ENCODE assay signal across 14 mouse cellular contexts in genomic region chr16:73367926-73368325, GRCm38 (mm10).
DNase-seq lines count a peak whose midpoint lies in the region; ATAC-seq and TF ChIP-seq lines count a peak whose summit lies in the region.
"Had no signal": no experiment of that assay in that cellular context is flagged by ENCODE, and none has a peak within 500 bp of the region (broad histone marks: within the 10 kb centered on the region; RNA-seq: fewer than 3 reads in every experiment).

No protein-coding gene starts in this region.

- H3K27me3 ChIP-seq in forebrain, embryonic 16.5 days (replicated peaks; ENCODE audit: control insufficient read depth, insufficient read depth, low read length), result no peaks in the 10 kb centered on the region
- no peaks in the 10 kb centered on the region for H3K27me3 ChIP-seq in forebrain, embryonic 14.5 days (replicated peaks; ENCODE audit: control insufficient read depth, insufficient read depth, low read length)
- H3K27me3 ChIP-seq in hindbrain, postnatal 0 days (ENCODE audit: insufficient read depth, low read length), result no peaks in the 10 kb centered on the region
- no peaks in the 10 kb centered on the region for H3K27me3 ChIP-seq in hindbrain, embryonic 12.5 days
- H3K27me3 ChIP-seq in lung, postnatal 0 days (replicated peaks; ENCODE audit: insufficient read depth, low read length), result no peaks in the 10 kb centered on the region
- H3K27me3 ChIP-seq in stomach, embryonic 16.5 days (ENCODE audit: control insufficient read depth, insufficient read depth, low read length), result no peaks in the 10 kb centered on the region

- H3K9ac ChIP-seq in forebrain, embryonic 16.5 days (replicated peaks; ENCODE audit: low read depth, low read length), result no peak overlapping the region
- no peak overlapping the region for H3K9ac ChIP-seq in forebrain, embryonic 14.5 days (ENCODE audit: low read length)
- no peak overlapping the region for H3K9ac ChIP-seq in hindbrain, postnatal 0 days (replicated peaks; ENCODE audit: low read length)
- no peak overlapping the region for H3K9ac ChIP-seq in hindbrain, embryonic 12.5 days
- no peak overlapping the region for H3K9ac ChIP-seq in lung, postnatal 0 days (replicated peaks; ENCODE audit: low read depth)
- no peak overlapping the region for H3K9ac ChIP-seq in stomach, embryonic 16.5 days (ENCODE audit: low read length)

- H3K27ac ChIP-seq in forebrain, embryonic 16.5 days (ENCODE audit: low read length), result peak overlapping the region; percentile 54
- H3K27ac ChIP-seq in forebrain, embryonic 14.5 days (ENCODE audit: low read depth, low read length), result no peak overlapping the region
- H3K27ac ChIP-seq in hindbrain, postnatal 0 days, result no peak overlapping the region
- no peak overlapping the region for H3K27ac ChIP-seq in hindbrain, embryonic 12.5 days
- H3K27ac ChIP-seq in lung, postnatal 0 days (ENCODE audit: low read length), result no peak overlapping the region
- no peak overlapping the region for H3K27ac ChIP-seq in stomach, embryonic 16.5 days (ENCODE audit: low read length)

- no peak for TF ChIP-seq CTCF in hindbrain, postnatal 0 days (IDR thresholded peaks at IDR 0.05; ENCODE audit: low read depth)
- no peak for TF ChIP-seq CTCF in lung, postnatal 0 days (IDR thresholded peaks at IDR 0.05)

- peaks cover 7% of the 10 kb centered on the region for H3K4me1 ChIP-seq in forebrain, embryonic 16.5 days (replicated peaks; ENCODE audit: control insufficient read depth, insufficient read depth, low read length)
- peaks cover 5% of the 10 kb centered on the region; the same call in 1 of the 2 replicates for H3K4me1 ChIP-seq in forebrain, embryonic 14.5 days (ENCODE audit: control insufficient read depth, insufficient read depth, low read length)
- no peaks in the 10 kb centered on the region for H3K4me1 ChIP-seq in hindbrain, postnatal 0 days (ENCODE audit: insufficient read depth, low read length)
- H3K4me1 ChIP-seq in hindbrain, embryonic 12.5 days, result peaks cover 7% of the 10 kb centered on the region
- no peaks in the 10 kb centered on the region for H3K4me1 ChIP-seq in lung, postnatal 0 days (ENCODE audit: insufficient read depth, low read depth, low read length)
- H3K4me1 ChIP-seq in stomach, embryonic 16.5 days (ENCODE audit: control insufficient read depth, insufficient read depth, low read length), result peaks cover 7% of the 10 kb centered on the region

- no peak for TF ChIP-seq EP300 in lung, postnatal 0 days (IDR thresholded peaks at IDR 0.05)

- no peak overlapping the region for H3K4me2 ChIP-seq in forebrain, embryonic 16.5 days (ENCODE audit: low read length)
- H3K4me2 ChIP-seq in forebrain, embryonic 14.5 days (ENCODE audit: low read length), result no peak overlapping the region
- 0 out of 2 replicates have a peak overlapping the region, but pooled peaks have one; percentile 1 for H3K4me2 ChIP-seq in hindbrain, postnatal 0 days (ENCODE audit: low read depth, low read length)
- no peak overlapping the region for H3K4me2 ChIP-seq in hindbrain, embryonic 12.5 days (replicated peaks)
- H3K4me2 ChIP-seq in lung, postnatal 0 days (replicated peaks; ENCODE audit: low read depth, low read length), result peak overlapping the region; percentile 29; the same call in 1 of the 2 replicates
- H3K4me2 ChIP-seq in stomach, embryonic 16.5 days (ENCODE audit: low read depth, low read length), result peak overlapping the region; percentile 41

- H3K9me3 ChIP-seq in forebrain, embryonic 16.5 days (ENCODE audit: control insufficient read depth, low read length), result no peaks in the 10 kb centered on the region
- H3K9me3 ChIP-seq in forebrain, embryonic 14.5 days (replicated peaks; ENCODE audit: control insufficient read depth, low read length), result no peaks in the 10 kb centered on the region
- no peaks in the 10 kb centered on the region for H3K9me3 ChIP-seq in hindbrain, postnatal 0 days (ENCODE audit: low read length)
- no peaks in the 10 kb centered on the region for H3K9me3 ChIP-seq in hindbrain, embryonic 12.5 days (replicated peaks)
- H3K9me3 ChIP-seq in lung, postnatal 0 days (ENCODE audit: low read length), result no peaks in the 10 kb centered on the region
- H3K9me3 ChIP-seq in stomach, embryonic 16.5 days (replicated peaks; ENCODE audit: control insufficient read depth, low read length), result no peaks in the 10 kb centered on the region; the same call in 1 of the 2 replicates

- DNase-seq in forebrain, embryonic 14.5 days (ENCODE audit: low spot score), result no peak
- DNase-seq in hindbrain, postnatal 0 days (ENCODE audit: low spot score), result no peak
- DNase-seq in lung, postnatal 0 days (ENCODE audit: low spot score), result no peak
- DNase-seq in lung, postnatal 4 days, result no peak
- no peak for DNase-seq in urinary bladder, adult 2 months (ENCODE audit: low spot score)
- DNase-seq: adrenal gland, postnatal 25 days; cerebellum, adult 9-11 months; embryo, embryonic 11 days; kidney, adult 11 months; thymus, postnatal 25 days had no signal

- ATAC-seq in forebrain, embryonic 16.5 days, result no peak
- no peak for ATAC-seq in forebrain, embryonic 14.5 days
- no peak for ATAC-seq in hindbrain, postnatal 0 days
- ATAC-seq in hindbrain, embryonic 12.5 days (ENCODE audit: low FRiP score), result no peak
- no peak for ATAC-seq in lung, postnatal 0 days
- ATAC-seq in stomach, embryonic 16.5 days (ENCODE audit: insufficient read depth, low FRiP score), result no peak

- H3K4me3 ChIP-seq in forebrain, embryonic 16.5 days (replicated peaks; ENCODE audit: low read length), result no peak overlapping the region
- no peak overlapping the region for H3K4me3 ChIP-seq in forebrain, embryonic 14.5 days (ENCODE audit: low read depth, low read length)
- no peak overlapping the region for H3K4me3 ChIP-seq in hindbrain, postnatal 0 days (ENCODE audit: low read length)
- H3K4me3 ChIP-seq in hindbrain, embryonic 12.5 days, result no peak overlapping the region
- H3K4me3 ChIP-seq in lung, postnatal 0 days (ENCODE audit: low read depth, low read length), result no peak overlapping the region; the same call in 1 of the 2 replicates
- peak overlapping the region; percentile 18; the same call in 1 of the 2 replicates for H3K4me3 ChIP-seq in stomach, embryonic 16.5 days (replicated peaks; ENCODE audit: low read length)
- H3K4me3 ChIP-seq: layer of hippocampus, adult 2 months had no signal

- H3K36me3 ChIP-seq in forebrain, embryonic 16.5 days (ENCODE audit: control insufficient read depth, insufficient read depth), result no peaks in the 10 kb centered on the region
- H3K36me3 ChIP-seq in forebrain, embryonic 14.5 days (ENCODE audit: control insufficient read depth, insufficient read depth, low read length), result no peaks in the 10 kb centered on the region
- H3K36me3 ChIP-seq in hindbrain, postnatal 0 days (ENCODE audit: insufficient read depth, low read length), result no peaks in the 10 kb centered on the region
- H3K36me3 ChIP-seq in hindbrain, embryonic 12.5 days, result no peaks in the 10 kb centered on the region
- H3K36me3 ChIP-seq in lung, postnatal 0 days (ENCODE audit: insufficient read depth, low read length), result no peaks in the 10 kb centered on the region
- no peaks in the 10 kb centered on the region for H3K36me3 ChIP-seq in stomach, embryonic 16.5 days (ENCODE audit: control insufficient read depth, insufficient read depth, low read length)

- WGBS in forebrain, embryonic 16.5 days, result 89% methylated on average over 5 of the region's 5 CpGs
- WGBS in forebrain, embryonic 14.5 days, result 91% methylated on average over 5 of the region's 5 CpGs
- WGBS in hindbrain, postnatal 0 days, result 82% methylated on average over 5 of the region's 5 CpGs
- WGBS in hindbrain, embryonic 12.5 days, result 89% methylated on average over 5 of the region's 5 CpGs
- 55% methylated on average over 5 of the region's 5 CpGs for WGBS in lung, postnatal 0 days
- WGBS in stomach, embryonic 16.5 days, result 51% methylated on average over 5 of the region's 5 CpGs

Comparison
In these comparisons a context has a peak if more than half of its experiments do, and no peak if none do; other contexts are left out.
1. H3K4me2 ChIP-seq: peak in hindbrain, postnatal 0 days (single experiment), lung, postnatal 0 days (single experiment) and stomach, embryonic 16.5 days (single experiment); none in forebrain, embryonic 16.5 days (single experiment), forebrain, embryonic 14.5 days (single experiment) and hindbrain, embryonic 12.5 days (single experiment).